Mouse (Mus musculus) bone marrow macrophage, adult 2 months (primary cell): ENCODE measurements around the gene Chmp6.

Experiments
- CTCF ChIP-seq: IDR thresholded peaks from 2 replicates; pipeline ENCODE4 v1.5.1; 2012; ENCODE audit warnings: low read depth, mild to moderate bottlenecking, low read length, moderate library complexity
- POLR2A ChIP-seq: IDR thresholded peaks from 2 replicates; pipeline ENCODE4 v1.6.1; 2012; ENCODE audit warnings: mild to moderate bottlenecking, low read depth, low read length, borderline replicate concordance

DNA sequence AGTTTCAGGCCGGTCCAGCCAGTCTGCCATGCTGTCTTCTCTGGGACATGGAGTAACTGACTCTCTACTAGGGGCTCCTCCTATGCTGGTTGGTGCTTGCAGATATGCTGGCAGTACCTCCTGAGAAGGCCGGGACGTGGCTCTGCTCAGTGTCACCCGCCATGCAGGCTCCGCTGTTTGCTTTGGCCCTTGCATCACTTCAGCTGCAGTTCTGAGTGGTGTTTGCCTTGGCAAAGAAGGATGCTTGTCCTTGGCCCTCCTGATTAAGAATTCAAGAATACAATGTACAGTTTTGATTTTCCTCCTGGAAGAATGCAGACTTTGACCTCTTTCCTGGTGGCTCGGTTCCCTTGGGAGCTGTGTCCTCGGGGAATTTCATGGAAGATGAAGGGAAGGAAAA lies 32.1 kb downstream of the Chmp6 start:
- TF ChIP-seq POLR2A = no peak
- TF ChIP-seq CTCF = no peak
